In genomic region chr17:56074097-56074826, GRCm38 (mm10) we compare ENCODE assay signal across 8 mouse cellular contexts. TPM values are rescaled to one million over a fixed set of nuclear protein-coding genes. Genes with fewer than 3 reads are reported as not detected.
DNase-seq lines count a peak whose midpoint lies in the region; ATAC-seq and TF ChIP-seq lines count a peak whose summit lies in the region.

No protein-coding gene starts in this region.

- no peaks in the 10 kb centered on the region for H3K27me3 ChIP-seq in heart, embryonic 12.5 days (replicated peaks)
- no peaks in the 10 kb centered on the region for H3K27me3 ChIP-seq in kidney, postnatal 0 days (ENCODE audit: insufficient read depth, low read length)
- no peaks in the 10 kb centered on the region for H3K27me3 ChIP-seq in liver, postnatal 0 days (ENCODE audit: insufficient read depth, low read length)
- H3K27me3 ChIP-seq in neural tube, embryonic 12.5 days (replicated peaks) = no peaks in the 10 kb centered on the region
- H3K27me3 ChIP-seq in stomach, embryonic 16.5 days (ENCODE audit: control insufficient read depth, insufficient read depth, low read length) = no peaks in the 10 kb centered on the region

- peak; percentile 90 for DNase-seq in CD4-positive helper T cell, adult 2 months (ENCODE audit: low read depth, low spot score)
- peak; percentile 76 for DNase-seq in fibroblast of lung, adult 2 months (ENCODE audit: low read depth)
- peak; percentile 96 for DNase-seq in kidney, postnatal 0 days (ENCODE audit: low spot score)
- peak; percentile 95 for DNase-seq in liver, postnatal 0 days

- H3K9me3 ChIP-seq in heart, embryonic 12.5 days (replicated peaks) = no peaks in the 10 kb centered on the region
- no peaks in the 10 kb centered on the region for H3K9me3 ChIP-seq in kidney, postnatal 0 days (replicated peaks; ENCODE audit: low read length)
- H3K9me3 ChIP-seq in liver, postnatal 0 days (ENCODE audit: low read length) = no peaks in the 10 kb centered on the region
- no peaks in the 10 kb centered on the region for H3K9me3 ChIP-seq in neural tube, embryonic 12.5 days
- H3K9me3 ChIP-seq in stomach, embryonic 16.5 days (replicated peaks; ENCODE audit: control insufficient read depth, low read length) = no peaks in the 10 kb centered on the region

- peak overlapping the region; percentile 72 for H3K4me3 ChIP-seq in bone marrow, adult 2 months (replicated peaks; ENCODE audit: control insufficient read depth, low read depth, low read length)
- H3K4me3 ChIP-seq in heart, embryonic 12.5 days = peak overlapping the region; percentile 77
- peak overlapping the region; percentile 57 for H3K4me3 ChIP-seq in kidney, postnatal 0 days (replicated peaks; ENCODE audit: low read depth, low read length)
- peak overlapping the region; percentile 82 for H3K4me3 ChIP-seq in liver, postnatal 0 days (ENCODE audit: low read depth, low read length)
- H3K4me3 ChIP-seq in neural tube, embryonic 12.5 days = peak overlapping the region; percentile 82
- peak overlapping the region; percentile 71 for H3K4me3 ChIP-seq in stomach, embryonic 16.5 days (replicated peaks; ENCODE audit: low read length)

- H3K36me3 ChIP-seq in heart, embryonic 12.5 days = peaks cover 37% of the 10 kb centered on the region
- H3K36me3 ChIP-seq in kidney, postnatal 0 days (ENCODE audit: insufficient read depth, low read length) = peaks cover 29% of the 10 kb centered on the region
- H3K36me3 ChIP-seq in liver, postnatal 0 days (replicated peaks; ENCODE audit: insufficient read depth, low read length) = peaks cover 32% of the 10 kb centered on the region
- peaks cover 38% of the 10 kb centered on the region for H3K36me3 ChIP-seq in neural tube, embryonic 12.5 days
- H3K36me3 ChIP-seq in stomach, embryonic 16.5 days (ENCODE audit: control insufficient read depth, insufficient read depth, low read length) = peaks cover 9% of the 10 kb centered on the region

- H3K9ac ChIP-seq in heart, embryonic 12.5 days = peak overlapping the region; percentile 78
- H3K9ac ChIP-seq in kidney, postnatal 0 days (ENCODE audit: low read depth, low read length) = peak overlapping the region; percentile 74
- H3K9ac ChIP-seq in liver, postnatal 0 days (replicated peaks) = peak overlapping the region; percentile 79
- peak overlapping the region; percentile 82 for H3K9ac ChIP-seq in neural tube, embryonic 12.5 days
- H3K9ac ChIP-seq in stomach, embryonic 16.5 days (ENCODE audit: low read length) = peak overlapping the region; percentile 81

- peaks cover 3% of the 10 kb centered on the region; the same call in 1 of the 2 replicates for H3K4me1 ChIP-seq in bone marrow, adult 2 months (ENCODE audit: control insufficient read depth, insufficient read depth, low read length)
- peaks cover 17% of the 10 kb centered on the region for H3K4me1 ChIP-seq in heart, embryonic 12.5 days (replicated peaks)
- H3K4me1 ChIP-seq in kidney, postnatal 0 days (replicated peaks; ENCODE audit: insufficient read depth, low read length) = peaks cover 4% of the 10 kb centered on the region; the same call in 1 of the 2 replicates
- peaks cover 20% of the 10 kb centered on the region for H3K4me1 ChIP-seq in liver, postnatal 0 days (ENCODE audit: insufficient read depth)
- peaks cover 19% of the 10 kb centered on the region for H3K4me1 ChIP-seq in neural tube, embryonic 12.5 days
- H3K4me1 ChIP-seq in stomach, embryonic 16.5 days (ENCODE audit: control insufficient read depth, insufficient read depth, low read length) = peaks cover 14% of the 10 kb centered on the region; the same call in 1 of the 2 replicates

- peak; percentile 66 for ATAC-seq in heart, embryonic 12.5 days (ENCODE audit: insufficient number of reproducible peaks, low FRiP score)
- ATAC-seq in kidney, postnatal 0 days (replicated peaks; ENCODE audit: low FRiP score, low read depth) = peak; percentile 30
- peak; percentile 33 for ATAC-seq in liver, postnatal 0 days
- peak; percentile 19 for ATAC-seq in neural tube, embryonic 12.5 days (ENCODE audit: low FRiP score, low read depth)
- peak; percentile 34; the same call in 1 of the 2 replicates for ATAC-seq in stomach, embryonic 16.5 days (ENCODE audit: insufficient read depth, low FRiP score)

- TF ChIP-seq EP300 in liver, postnatal 0 days (IDR thresholded peaks at IDR 0.05; ENCODE audit: low read depth) = no peak

- WGBS in bone marrow, adult 2 months = 8% methylated on average over 22 of the region's 22 CpGs
- 7% methylated on average over 22 of the region's 22 CpGs for WGBS in heart, embryonic 12.5 days
- WGBS in kidney, postnatal 0 days = 8% methylated on average over 22 of the region's 22 CpGs
- 7% methylated on average over 22 of the region's 22 CpGs for WGBS in liver, postnatal 0 days (ENCODE audit: insufficient replicate concordance)
- WGBS in neural tube, embryonic 12.5 days = 9% methylated on average over 22 of the region's 22 CpGs
- WGBS in stomach, embryonic 16.5 days = 10% methylated on average over 22 of the region's 22 CpGs

- peak overlapping the region; percentile 78 for H3K4me2 ChIP-seq in heart, embryonic 12.5 days
- peak overlapping the region; percentile 58 for H3K4me2 ChIP-seq in kidney, postnatal 0 days (ENCODE audit: low read length)
- H3K4me2 ChIP-seq in liver, postnatal 0 days (ENCODE audit: low read depth, low read length) = peak overlapping the region; percentile 91
- H3K4me2 ChIP-seq in neural tube, embryonic 12.5 days (replicated peaks) = peak overlapping the region; percentile 78
- H3K4me2 ChIP-seq in stomach, embryonic 16.5 days (ENCODE audit: low read depth, low read length) = peak overlapping the region; percentile 67

- TF ChIP-seq POLR2A in bone marrow, adult 2 months (IDR thresholded peaks at IDR 0.05; ENCODE audit: borderline replicate concordance, control insufficient read depth, low read depth, low read length) = no peak

- TF ChIP-seq CTCF in bone marrow, adult 2 months (IDR thresholded peaks at IDR 0.05; ENCODE audit: control insufficient read depth, insufficient read depth, low read length) = no peak
- no peak for TF ChIP-seq CTCF in kidney, postnatal 0 days (IDR thresholded peaks at IDR 0.05; ENCODE audit: low read depth)
- no peak for TF ChIP-seq CTCF in liver, postnatal 0 days (IDR thresholded peaks at IDR 0.05; ENCODE audit: low read depth)

- H3K27ac ChIP-seq in bone marrow, adult 2 months (ENCODE audit: control insufficient read depth, insufficient read depth, low read depth, low read length, poor library complexity) = peak overlapping the region; percentile 96
- H3K27ac ChIP-seq in heart, embryonic 12.5 days (ENCODE audit: poor library complexity, severe bottlenecking) = peak overlapping the region; percentile 96
- H3K27ac ChIP-seq in kidney, postnatal 0 days = peak overlapping the region; percentile 97
- H3K27ac ChIP-seq in liver, postnatal 0 days (ENCODE audit: low read depth) = peak overlapping the region; percentile 100
- H3K27ac ChIP-seq in neural tube, embryonic 12.5 days = peak overlapping the region; percentile 82
- peak overlapping the region; percentile 98 for H3K27ac ChIP-seq in stomach, embryonic 16.5 days (ENCODE audit: low read length)

RNA-seq across cellular contexts. Expression of gene Ubxn6, which starts 0.6 kb away (rescaled TPM):
- 17.7 and 41.7 TPM in 2 replicates for polyA plus RNA-seq in bone marrow, adult 2 months (2011; ENCODE audit: insufficient read depth, insufficient read length, low replicate concordance, missing spikeins)
- polyA plus RNA-seq in heart, embryonic 12.5 days (2016; fragmentation: Nextera tagmentation; extraction: Ambion mirVana) = 35.5 and 39.8 TPM in 2 replicates
- 54.4 and 56.0 TPM in 2 replicates for polyA plus RNA-seq in kidney, postnatal 0 days (2015; fragmentation: Nextera tagmentation; extraction: Ambion mirVana)
- 19.1 and 20.5 TPM in 2 replicates for polyA plus RNA-seq in liver, postnatal 0 days (2015; fragmentation: Nextera tagmentation; extraction: Ambion mirVana)
- 61.0 and 63.8 TPM in 2 replicates for polyA plus RNA-seq in neural tube, embryonic 12.5 days (2016; fragmentation: Nextera tagmentation; extraction: Ambion mirVana)
- 39.4 and 42.1 TPM in 2 replicates for polyA plus RNA-seq in stomach, embryonic 16.5 days (2015; fragmentation: Nextera tagmentation; extraction: Ambion mirVana)

RNA-seq across cellular contexts. Expression of gene Hdgfl2, which starts 5.2 kb away (rescaled TPM):
- 62.0 and 145 TPM in 2 replicates for polyA plus RNA-seq in bone marrow, adult 2 months (2011; ENCODE audit: insufficient read depth, insufficient read length, low replicate concordance, missing spikeins)
- polyA plus RNA-seq in heart, embryonic 12.5 days (2016; fragmentation: Nextera tagmentation; extraction: Ambion mirVana) = 93.1 and 95.1 TPM in 2 replicates
- polyA plus RNA-seq in kidney, postnatal 0 days (2015; fragmentation: Nextera tagmentation; extraction: Ambion mirVana) = 77.5 and 85.0 TPM in 2 replicates
- 24.8 and 27.7 TPM in 2 replicates for polyA plus RNA-seq in liver, postnatal 0 days (2015; fragmentation: Nextera tagmentation; extraction: Ambion mirVana)
- polyA plus RNA-seq in neural tube, embryonic 12.5 days (2016; fragmentation: Nextera tagmentation; extraction: Ambion mirVana) = 166 and 173 TPM in 2 replicates
- polyA plus RNA-seq in stomach, embryonic 16.5 days (2015; fragmentation: Nextera tagmentation; extraction: Ambion mirVana) = 77.3 and 80.1 TPM in 2 replicates

RNA-seq across cellular contexts. Expression of gene Chaf1a, which starts 34.0 kb away (rescaled TPM):
- 55.8 and 73.6 TPM in 2 replicates for polyA plus RNA-seq in bone marrow, adult 2 months (2011; ENCODE audit: insufficient read depth, insufficient read length, low replicate concordance, missing spikeins)
- polyA plus RNA-seq in heart, embryonic 12.5 days (2016; fragmentation: Nextera tagmentation; extraction: Ambion mirVana) = 22.0 and 22.6 TPM in 2 replicates
- polyA plus RNA-seq in kidney, postnatal 0 days (2015; fragmentation: Nextera tagmentation; extraction: Ambion mirVana) = 11.1 and 11.2 TPM in 2 replicates
- polyA plus RNA-seq in liver, postnatal 0 days (2015; fragmentation: Nextera tagmentation; extraction: Ambion mirVana) = 4.9 and 6.5 TPM in 2 replicates
- 25.3 and 29.6 TPM in 2 replicates for polyA plus RNA-seq in neural tube, embryonic 12.5 days (2016; fragmentation: Nextera tagmentation; extraction: Ambion mirVana)
- polyA plus RNA-seq in stomach, embryonic 16.5 days (2015; fragmentation: Nextera tagmentation; extraction: Ambion mirVana) = 16.3 and 17.8 TPM in 2 replicates

RNA-seq across cellular contexts. Expression of gene Plin4, which starts 35.3 kb away (rescaled TPM):
- polyA plus RNA-seq in bone marrow, adult 2 months (2011; ENCODE audit: insufficient read depth, insufficient read length, low replicate concordance, missing spikeins) = 0.52 and 3.4 TPM in 2 replicates
- polyA plus RNA-seq in heart, embryonic 12.5 days (2016; fragmentation: Nextera tagmentation; extraction: Ambion mirVana) = 0.05 and 0.12 TPM in 2 replicates
- polyA plus RNA-seq in kidney, postnatal 0 days (2015; fragmentation: Nextera tagmentation; extraction: Ambion mirVana) = 0.08 and 0.09 TPM in 2 replicates
- polyA plus RNA-seq in liver, postnatal 0 days (2015; fragmentation: Nextera tagmentation; extraction: Ambion mirVana) = 0.12 and 0.24 TPM in 2 replicates
- polyA plus RNA-seq in neural tube, embryonic 12.5 days (2016; fragmentation: Nextera tagmentation; extraction: Ambion mirVana) = 0.05 and 0.10 TPM in 2 replicates
- 0.80 and 0.90 TPM in 2 replicates for polyA plus RNA-seq in stomach, embryonic 16.5 days (2015; fragmentation: Nextera tagmentation; extraction: Ambion mirVana)

RNA-seq across cellular contexts. Expression of gene Sh3gl1, which starts 37.8 kb away (rescaled TPM):
- 39.9 and 55.5 TPM in 2 replicates for polyA plus RNA-seq in bone marrow, adult 2 months (2011; ENCODE audit: insufficient read depth, insufficient read length, low replicate concordance, missing spikeins)
- polyA plus RNA-seq in heart, embryonic 12.5 days (2016; fragmentation: Nextera tagmentation; extraction: Ambion mirVana) = 93.2 and 96.6 TPM in 2 replicates
- polyA plus RNA-seq in kidney, postnatal 0 days (2015; fragmentation: Nextera tagmentation; extraction: Ambion mirVana) = 115 and 129 TPM in 2 replicates
- 35.9 and 37.1 TPM in 2 replicates for polyA plus RNA-seq in liver, postnatal 0 days (2015; fragmentation: Nextera tagmentation; extraction: Ambion mirVana)
- polyA plus RNA-seq in neural tube, embryonic 12.5 days (2016; fragmentation: Nextera tagmentation; extraction: Ambion mirVana) = 134 TPM in 2 replicates
- polyA plus RNA-seq in stomach, embryonic 16.5 days (2015; fragmentation: Nextera tagmentation; extraction: Ambion mirVana) = 145 and 154 TPM in 2 replicates

Comparison
In these comparisons a context has a peak if more than half of its experiments do, and no peak if none do; other contexts are left out.
1. Peak in every context shown above with its lines: DNase-seq, ATAC-seq, H3K4me3 ChIP-seq and H3K27ac ChIP-seq.